Mouse (Mus musculus) cerebellum, adult 2 months (tissue): ENCODE measurements at regions not wholly inside any gene's neighbourhood (a gene's known extent, or its start where the extent isn't known, plus 50 kb on each side); places are given as distances from the start of the nearest gene placed in this dataset.

Experiments used
- CTCF ChIP-seq: fragments of 200-500 bp; IDR thresholded peaks from 2 replicates; pipeline ENCODE4 v1.5.1; 2011; ENCODE audit warnings: low read depth, mild to moderate bottlenecking, control low read depth, low read length, moderate library complexity, borderline replicate concordance; ENCODE audit not compliant: insufficient read depth
- POLR2A ChIP-seq: fragments of 200-500 bp; IDR thresholded peaks from 2 replicates; pipeline ENCODE4 v1.6.1; 2011; ENCODE audit warnings: low read length, control low read depth, borderline replicate concordance; ENCODE audit not compliant: insufficient read depth

GRCm38 (mm10) chr17:14507111-14507510 is 186.9 kb downstream of the Thbs2 start:
- TF ChIP-seq POLR2A = no peak
- TF ChIP-seq CTCF = no peak
